Mouse (Mus musculus): ENCODE results near the gene Atp6v0a4. TPM values are rescaled to one million over a fixed set of nuclear protein-coding genes. Genes with fewer than 3 reads are reported as not detected.
A peak's percentile ranks its signal among the peaks of the same experiment; 100 is the strongest.

Gene Atp6v0a4
- polyA plus RNA-seq, 1 experiment from 2014 or later: 0.37 TPM

- no peaks in the 10 kb centered on the region for H3K27me3 ChIP-seq (replicated peaks; ENCODE audit: control insufficient read depth, insufficient read depth, low read length)
- 97% methylated on average over 5 of the region's 5 CpGs for WGBS
- H3K9me3 ChIP-seq (ENCODE audit: control insufficient read depth): no peaks in the 10 kb centered on the region
- no peak overlapping the region for H3K9ac ChIP-seq (ENCODE audit: low read depth, low read length)
- ATAC-seq: no peak
- no peak overlapping the region for H3K4me3 ChIP-seq (ENCODE audit: low read depth, low read length)
- no peaks in the 10 kb centered on the region for H3K4me1 ChIP-seq (replicated peaks; ENCODE audit: control insufficient read depth, insufficient read depth, low read length)
- no peak overlapping the region for H3K4me2 ChIP-seq (replicated peaks; ENCODE audit: low read depth)
- TF ChIP-seq CTCF (IDR thresholded peaks at IDR 0.05; ENCODE audit: low read depth): peak; percentile 28; the same call in 1 of the 2 replicates
- no peaks in the 10 kb centered on the region; the same call in 1 of the 2 replicates for H3K36me3 ChIP-seq (ENCODE audit: control insufficient read depth, insufficient read depth)
- H3K27ac ChIP-seq (ENCODE audit: low read depth, low read length): no peak overlapping the region
These were observed 5.5 kb upstream of the Atp6v0a4 start for GRCm38 (mm10) chr6:38129883-38130282.

- no peak for TF ChIP-seq CTCF (IDR thresholded peaks at IDR 0.05; ENCODE audit: low read depth)
- H3K36me3 ChIP-seq (ENCODE audit: control insufficient read depth, insufficient read depth): no peaks in the 10 kb centered on the region; the same call in 1 of the 2 replicates
- WGBS: 84% methylated on average over 14 of the region's 14 CpGs
- H3K4me2 ChIP-seq (replicated peaks; ENCODE audit: low read depth): no peak overlapping the region
- no peak overlapping the region for H3K9ac ChIP-seq (ENCODE audit: low read depth, low read length)
- H3K9me3 ChIP-seq (ENCODE audit: control insufficient read depth): no peaks in the 10 kb centered on the region
- no peak overlapping the region for H3K4me3 ChIP-seq (ENCODE audit: low read depth, low read length)
- H3K4me1 ChIP-seq (replicated peaks; ENCODE audit: control insufficient read depth, insufficient read depth, low read length): no peaks in the 10 kb centered on the region
- no peaks in the 10 kb centered on the region for H3K27me3 ChIP-seq (replicated peaks; ENCODE audit: control insufficient read depth, insufficient read depth, low read length)
- ATAC-seq: no peak
- H3K27ac ChIP-seq (ENCODE audit: low read depth, low read length): no peak overlapping the region
These were observed 3.7 kb upstream of the Atp6v0a4 start for GRCm38 (mm10) chr6:38128115-38128514.

- Histone ChIP-seq H3K4me2 (replicated peaks; ENCODE audit: low read depth) (no peak overlapping the region), H3K9ac (ENCODE audit: low read depth, low read length) (no peak overlapping the region), H3K9me3 (ENCODE audit: control insufficient read depth) (no peaks in the 10 kb centered on the region), H3K27me3 (replicated peaks; ENCODE audit: control insufficient read depth, insufficient read depth, low read length) (no peaks in the 10 kb centered on the region), H3K4me3 (ENCODE audit: low read depth, low read length) (no peak overlapping the region), H3K27ac (ENCODE audit: low read depth, low read length) (no peak overlapping the region), H3K36me3 (ENCODE audit: control insufficient read depth, insufficient read depth) (no peaks in the 10 kb centered on the region; the same call in 1 of the 2 replicates), H3K4me1 (replicated peaks; ENCODE audit: control insufficient read depth, insufficient read depth, low read length) (no peaks in the 10 kb centered on the region; the same call in 1 of the 2 replicates)
- no peak for ATAC-seq
- TF ChIP-seq CTCF (IDR thresholded peaks at IDR 0.05; ENCODE audit: low read depth): no peak
- 92% methylated on average over 3 of the region's 3 CpGs for WGBS
These were observed 1.1 kb upstream of the Atp6v0a4 start for GRCm38 (mm10) chr6:38125462-38125861.

- Histone ChIP-seq H3K4me2 (replicated peaks; ENCODE audit: low read depth) (no peak overlapping the region), H3K9ac (ENCODE audit: low read depth, low read length) (no peak overlapping the region), H3K27ac (ENCODE audit: low read depth, low read length) (no peak overlapping the region), H3K27me3 (replicated peaks; ENCODE audit: control insufficient read depth, insufficient read depth, low read length) (no peaks in the 10 kb centered on the region), H3K4me1 (replicated peaks; ENCODE audit: control insufficient read depth, insufficient read depth, low read length) (no peaks in the 10 kb centered on the region; the same call in 1 of the 2 replicates), H3K4me3 (ENCODE audit: low read depth, low read length) (no peak overlapping the region), H3K36me3 (ENCODE audit: control insufficient read depth, insufficient read depth) (no peaks in the 10 kb centered on the region; the same call in 1 of the 2 replicates), H3K9me3 (ENCODE audit: control insufficient read depth) (no peaks in the 10 kb centered on the region)
- no peak for ATAC-seq
- 96% methylated on average over 5 of the region's 5 CpGs for WGBS
- TF ChIP-seq CTCF (IDR thresholded peaks at IDR 0.05; ENCODE audit: low read depth): no peak
These were observed 496 bp upstream of the Atp6v0a4 start for GRCm38 (mm10) chr6:38124882-38125281.

- H3K36me3 ChIP-seq (ENCODE audit: control insufficient read depth, insufficient read depth): no peaks in the 10 kb centered on the region; the same call in 1 of the 2 replicates
- no peak for TF ChIP-seq CTCF (IDR thresholded peaks at IDR 0.05; ENCODE audit: low read depth)
- no peaks in the 10 kb centered on the region for H3K9me3 ChIP-seq (ENCODE audit: control insufficient read depth)
- no peaks in the 10 kb centered on the region; the same call in 1 of the 2 replicates for H3K4me1 ChIP-seq (replicated peaks; ENCODE audit: control insufficient read depth, insufficient read depth, low read length)
- H3K4me2 ChIP-seq (replicated peaks; ENCODE audit: low read depth): no peak overlapping the region
- ATAC-seq: no peak
- H3K27ac ChIP-seq (ENCODE audit: low read depth, low read length): no peak overlapping the region
- H3K4me3 ChIP-seq (ENCODE audit: low read depth, low read length): no peak overlapping the region
- no peak overlapping the region for H3K9ac ChIP-seq (ENCODE audit: low read depth, low read length)
- WGBS: 79% methylated on average over 18 of the region's 18 CpGs
- no peaks in the 10 kb centered on the region for H3K27me3 ChIP-seq (replicated peaks; ENCODE audit: control insufficient read depth, insufficient read depth, low read length)
These were observed 747 bp downstream of the Atp6v0a4 start for GRCm38 (mm10) chr6:38123471-38124206.

- Histone ChIP-seq H3K4me2 (replicated peaks; ENCODE audit: low read depth) (peak overlapping the region; percentile 37), H3K4me3 (ENCODE audit: low read depth, low read length) (no peak overlapping the region), H3K36me3 (ENCODE audit: control insufficient read depth, insufficient read depth) (no peaks in the 10 kb centered on the region), H3K27me3 (replicated peaks; ENCODE audit: control insufficient read depth, insufficient read depth, low read length) (no peaks in the 10 kb centered on the region), H3K9ac (ENCODE audit: low read depth, low read length) (no peak overlapping the region), H3K27ac (ENCODE audit: low read depth, low read length) (no peak overlapping the region), H3K9me3 (ENCODE audit: control insufficient read depth) (no peaks in the 10 kb centered on the region), H3K4me1 (replicated peaks; ENCODE audit: control insufficient read depth, insufficient read depth, low read length) (no peaks in the 10 kb centered on the region; the same call in 1 of the 2 replicates)
- no peak for TF ChIP-seq CTCF (IDR thresholded peaks at IDR 0.05; ENCODE audit: low read depth)
- ATAC-seq: no peak
- WGBS: 47% methylated on average over 6 of the region's 6 CpGs
These were observed 1.6 kb downstream of the Atp6v0a4 start for GRCm38 (mm10) chr6:38122791-38123190.

Measured in intestine, postnatal 0 days (tissue).